Mouse (Mus musculus) neural tube, embryonic 12.5 days (tissue): Measurements from ENCODE around the gene Spsb2. TPM values are rescaled to one million over a fixed set of nuclear protein-coding genes. Genes with fewer than 3 reads are reported as not detected.
"Not testable (repeated sequence)": the region's sequence is repeated elsewhere in the genome, so short reads cannot be mapped to it uniquely, and the experiment has no call there.

Source experiments
- ATAC-seq: fragments of 200-750 bp; cut with Nextera tagmentation; 2 replicates; pipeline ENCODE4 v1.8.0; 2017; ENCODE audit warnings: low read depth, mild to moderate bottlenecking, moderate TSS enrichment, moderate library complexity; ENCODE audit not compliant: low FRiP score
- H3K27ac ChIP-seq: fragments of 300-500 bp; sonication (generic); 2 replicates; pipeline ENCODE4 v1.5.1; 2016
- H3K27me3 ChIP-seq: fragments of 300-500 bp; sonication (generic); replicated peaks from 2 replicates; pipeline ENCODE4 v1.6.1; 2016; ENCODE audit warnings: mild to moderate bottlenecking
- H3K36me3 ChIP-seq: fragments of 300-500 bp; sonication (generic); 2 replicates; pipeline ENCODE4 v1.6.1; 2016; ENCODE audit warnings: mild to moderate bottlenecking
- H3K4me1 ChIP-seq: fragments of 300-500 bp; sonication (generic); 2 replicates; pipeline ENCODE4 v1.6.1; 2016
- H3K4me2 ChIP-seq: fragments of 300-500 bp; sonication (generic); replicated peaks from 2 replicates; pipeline ENCODE4 v1.6.1; 2016; ENCODE audit warnings: mild to moderate bottlenecking
- H3K4me3 ChIP-seq: fragments of 300-500 bp; sonication (generic); 2 replicates; pipeline ENCODE4 v1.5.1; 2016
- H3K9ac ChIP-seq: fragments of 300-500 bp; sonication (generic); 2 replicates; pipeline ENCODE4 v1.6.1; 2016; ENCODE audit warnings: mild to moderate bottlenecking
- H3K9me3 ChIP-seq: fragments of 300-500 bp; sonication (generic); 2 replicates; pipeline ENCODE4 v1.6.1; 2016; ENCODE audit warnings: mild to moderate bottlenecking
- WGBS: fragments of 180-500 bp; shearing (Covaris S2); methylation state at CpG from one replicate; pipeline ENCODE4 v1.1.7; 2016; 5-methylcytosine and 5-hydroxymethylcytosine counted together
- polyA plus RNA-seq: library from polyadenylated mRNA; unstranded; fragments of >200 nt; fragmentation: Nextera tagmentation; extraction: Ambion mirVana; gene quantifications from 2 replicates; pipeline ENCODE4 v1.2.1, GENCODE M21; 2016

Gene Spsb2
- polyA plus RNA-seq, 1 experiment from 2014 or later = 8.5 TPM

GRCm38 (mm10) chr6:124804341-124804740, 4.1 kb upstream of the Spsb2 start:
- WGBS = 92% methylated on average over 3 of the region's 3 CpGs
- H3K27ac ChIP-seq = no peak overlapping the region
- peaks cover 19% of the 10 kb centered on the region for H3K4me1 ChIP-seq
- H3K36me3 ChIP-seq = no peaks in the 10 kb centered on the region
- H3K27me3 ChIP-seq = no peaks in the 10 kb centered on the region
- no peaks in the 10 kb centered on the region for H3K9me3 ChIP-seq
- no peak overlapping the region for H3K4me2 ChIP-seq
- H3K9ac ChIP-seq = no peak overlapping the region
- ATAC-seq = no peak
- no peak overlapping the region for H3K4me3 ChIP-seq

GRCm38 (mm10) chr6:124805341-124806321, 2.8 kb upstream of the Spsb2 start:
- peaks cover 28% of the 10 kb centered on the region for H3K4me1 ChIP-seq
- H3K9me3 ChIP-seq = no peaks in the 10 kb centered on the region
- no peak overlapping the region for H3K27ac ChIP-seq
- 1% methylated on average over 34 of the region's 34 CpGs for WGBS
- ATAC-seq = peak; percentile 82
- H3K36me3 ChIP-seq = no peaks in the 10 kb centered on the region
- H3K9ac ChIP-seq = peak overlapping the region; percentile 48
- no peaks in the 10 kb centered on the region for H3K27me3 ChIP-seq
- peak overlapping the region; percentile 34 for H3K4me3 ChIP-seq
- H3K4me2 ChIP-seq = peak overlapping the region; percentile 81

GRCm38 (mm10) chr6:124806446-124807140, 1.9 kb upstream of the Spsb2 start:
- no peak for ATAC-seq
- Histone ChIP-seq H3K9me3 (no peaks in the 10 kb centered on the region), H3K36me3 (peaks cover 4% of the 10 kb centered on the region), H3K4me1 (peaks cover 28% of the 10 kb centered on the region), H3K27me3 (no peaks in the 10 kb centered on the region), H3K4me3 (no peak overlapping the region), H3K9ac (no peak overlapping the region), H3K27ac (no peak overlapping the region), H3K4me2 (peak overlapping the region; percentile 81)
- 72% methylated on average over 7 of the region's 7 CpGs for WGBS

- Histone ChIP-seq H3K27ac (no peak overlapping the region), H3K4me3 (no peak overlapping the region)
- 87% methylated on average over 4 of the region's 4 CpGs for WGBS
These were observed 1.1 kb upstream of the Spsb2 start for GRCm38 (mm10) chr6:124807366-124807765.

GRCm38 (mm10) chr6:124807986-124808357, 489 bp upstream of the Spsb2 start:
- no peaks in the 10 kb centered on the region for H3K27me3 ChIP-seq
- H3K9me3 ChIP-seq = no peaks in the 10 kb centered on the region
- no peak overlapping the region for H3K9ac ChIP-seq
- H3K4me1 ChIP-seq = peaks cover 41% of the 10 kb centered on the region
- no peak for ATAC-seq
- peaks cover 12% of the 10 kb centered on the region for H3K36me3 ChIP-seq
- 88% methylated on average over 6 of the region's 6 CpGs for WGBS
- H3K4me2 ChIP-seq = peak overlapping the region; percentile 97
- H3K27ac ChIP-seq = no peak overlapping the region
- peak overlapping the region; percentile 51; the same call in 1 of the 2 replicates for H3K4me3 ChIP-seq

More at GRCm38 (mm10) chr6:124807366-124807765, 1.1 kb upstream of the Spsb2 start:
- Histone ChIP-seq H3K36me3 (peaks cover 11% of the 10 kb centered on the region), H3K9ac (no peak overlapping the region), H3K4me2 (no peak overlapping the region), H3K9me3 (no peaks in the 10 kb centered on the region), H3K27me3 (no peaks in the 10 kb centered on the region), H3K4me1 (peaks cover 35% of the 10 kb centered on the region)
- ATAC-seq = no peak

- peak; percentile 11 for ATAC-seq
- H3K27me3 ChIP-seq = no peaks in the 10 kb centered on the region
- H3K9me3 ChIP-seq = no peaks in the 10 kb centered on the region
- H3K9ac ChIP-seq = peak overlapping the region; percentile 75
- peaks cover 12% of the 10 kb centered on the region for H3K36me3 ChIP-seq
- peaks cover 47% of the 10 kb centered on the region for H3K4me1 ChIP-seq
- H3K4me2 ChIP-seq = peak overlapping the region; percentile 97
- WGBS = under 1% methylated on average over 35 of the region's 35 CpGs
- peak overlapping the region; percentile 51 for H3K4me3 ChIP-seq
- H3K27ac ChIP-seq = peak overlapping the region; percentile 53; the same call in 1 of the 2 replicates
These were observed 752 bp downstream of the Spsb2 start for GRCm38 (mm10) chr6:124809052-124809774.

GRCm38 (mm10) chr6:124809775-124810538, 1.5 kb downstream of the Spsb2 start:
- Histone ChIP-seq H3K4me2 (peak overlapping the region; percentile 97), H3K4me1 (peaks cover 55% of the 10 kb centered on the region), H3K27me3 (no peaks in the 10 kb centered on the region), H3K27ac (no peak overlapping the region), H3K9ac (peak overlapping the region; percentile 75), H3K4me3 (peak overlapping the region; percentile 51), H3K9me3 (no peaks in the 10 kb centered on the region), H3K36me3 (peaks cover 12% of the 10 kb centered on the region)
- WGBS = 50% methylated on average over 14 of the region's 14 CpGs
- no peak for ATAC-seq

GRCm38 (mm10) chr6:124810566-124811402, 2.3 kb downstream of the Spsb2 start:
- H3K4me2 ChIP-seq, H3K9ac ChIP-seq, ATAC-seq, H3K27ac ChIP-seq, H3K27me3 ChIP-seq, H3K4me3 ChIP-seq, H3K9me3 ChIP-seq: not testable (repeated sequence)
- peaks cover 19% of the 10 kb centered on the region for H3K36me3 ChIP-seq
- 87% methylated on average over 11 of the region's 11 CpGs for whole genome bisulfite sequencing
- H3K4me1 ChIP-seq = peaks cover 54% of the 10 kb centered on the region

GRCm38 (mm10) chr6:124811403-124811665, 2.9 kb downstream of the Spsb2 start:
- Histone ChIP-seq H3K4me2 (no peak overlapping the region), H3K4me1 (peaks cover 54% of the 10 kb centered on the region), H3K27me3 (no peaks in the 10 kb centered on the region), H3K36me3 (peaks cover 25% of the 10 kb centered on the region), H3K4me3 (no peak overlapping the region), H3K27ac (no peak overlapping the region), H3K9ac (no peak overlapping the region), H3K9me3 (no peaks in the 10 kb centered on the region)
- no peak for ATAC-seq
- 83% methylated on average over 4 of the region's 4 CpGs for WGBS

- Histone ChIP-seq H3K4me3 (0 out of 2 replicates have a peak overlapping the region, but pooled peaks have one; percentile 67), H3K36me3 (peaks cover 31% of the 10 kb centered on the region), H3K4me2 (peak overlapping the region; percentile 89), H3K9me3 (no peaks in the 10 kb centered on the region), H3K9ac (no peak overlapping the region), H3K27ac (no peak overlapping the region), H3K4me1 (peaks cover 54% of the 10 kb centered on the region), H3K27me3 (no peaks in the 10 kb centered on the region)
- 89% methylated on average over 24 of the region's 24 CpGs for WGBS
- no peak for ATAC-seq
These were observed 3.5 kb downstream of the Spsb2 start for GRCm38 (mm10) chr6:124811701-124812560.
